Comparison of ENCODE assay signal across 11 mouse cellular contexts in the genomic region with DNA sequence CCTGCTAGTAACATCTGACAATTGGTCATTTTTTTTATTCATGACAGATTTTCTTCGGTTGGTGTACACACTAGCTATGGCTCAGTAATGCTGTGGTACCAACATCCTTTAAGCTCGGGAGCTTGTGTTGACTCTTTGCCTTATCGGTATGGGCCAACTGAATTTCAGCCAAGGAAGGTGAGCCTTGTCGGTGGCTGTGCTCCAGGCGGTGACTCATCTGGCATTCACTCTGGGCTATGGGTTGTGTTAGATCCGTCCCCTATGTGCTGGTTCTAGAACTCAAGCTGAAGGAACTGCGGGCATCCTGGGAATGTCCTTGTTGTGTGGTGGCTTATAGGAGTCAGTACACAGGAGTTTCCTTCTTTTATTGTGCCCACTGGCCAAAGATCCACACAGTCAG. TPM values are rescaled to one million over a fixed set of nuclear protein-coding genes. Genes with fewer than 3 reads are reported as not detected.
DNase-seq lines count a peak whose midpoint lies in the region; ATAC-seq lines count a peak whose summit lies in the region.
"Had no signal": no experiment of that assay in that cellular context is flagged by ENCODE, and none has a peak within 500 bp of the region (broad histone marks: within the 10 kb centered on the region; RNA-seq: fewer than 3 reads in every experiment).

No protein-coding gene starts in this region.

- no peaks in the 10 kb centered on the region for H3K27me3 ChIP-seq in forebrain, embryonic 13.5 days
- H3K27me3 ChIP-seq: limb, embryonic 13.5 days had no signal

- H3K4me2 ChIP-seq in forebrain, embryonic 13.5 days: no peak overlapping the region
- H3K4me2 ChIP-seq: limb, embryonic 13.5 days had no signal

- no peaks in the 10 kb centered on the region for H3K9me3 ChIP-seq in forebrain, embryonic 13.5 days (replicated peaks)
- H3K9me3 ChIP-seq: limb, embryonic 13.5 days had no signal

- H3K27ac ChIP-seq in forebrain, embryonic 13.5 days: no peak overlapping the region
- H3K27ac ChIP-seq: limb, embryonic 13.5 days had no signal

- peak; percentile 10 to 27 for DNase-seq in lung, adult 18-20 months
- DNase-seq in lung, postnatal 10 days: no peak
- DNase-seq in adrenal gland, adult 18-20 months (ENCODE audit: low spot score in 2 of 2): peak; percentile 21 to 29
- peak; percentile 94 to 95 for DNase-seq in cerebellum, adult 18-20 months
- DNase-seq in heart, postnatal 36 days: peak; percentile 42 to 53
- no peak for DNase-seq in retina, postnatal 1 day

- H3K9ac ChIP-seq in forebrain, embryonic 13.5 days: no peak overlapping the region
- H3K9ac ChIP-seq: limb, embryonic 13.5 days had no signal

- 89% methylated on average over 7 of the region's 7 CpGs for WGBS in forebrain, embryonic 13.5 days

- no peaks in the 10 kb centered on the region for H3K4me1 ChIP-seq in forebrain, embryonic 13.5 days
- H3K4me1 ChIP-seq: limb, embryonic 13.5 days had no signal

- H3K36me3 ChIP-seq in forebrain, embryonic 13.5 days (ENCODE audit: poor library complexity, severe bottlenecking): no peaks in the 10 kb centered on the region
- H3K36me3 ChIP-seq: limb, embryonic 13.5 days had no signal

- ATAC-seq in forebrain, embryonic 13.5 days: no peak
- ATAC-seq in megakaryocyte, adult 5-6 weeks (ENCODE audit: poor library complexity, severe bottlenecking): no peak

- H3K4me3 ChIP-seq in forebrain, embryonic 13.5 days: no peak overlapping the region
- H3K4me3 ChIP-seq: limb, embryonic 13.5 days; myocyte had no signal

- intact Hi-C loops in heart, postnatal 36 days (cut with DNase I): no loop called here

RNA-seq across cellular contexts. Expression of a gene that starts 14.3 kb away (rescaled TPM):
- total RNA-seq in adrenal gland, adult 18-20 months (2021): under 1 TPM; 0.54 to 0.56 TPM
- under 1 TPM in 1 of 2 experiments, not detected in 1; 0.28 TPM for total RNA-seq in heart, postnatal 36 days (2021)
- 24.8 and 26.3 TPM in 2 replicates for polyA plus RNA-seq in forebrain, embryonic 13.5 days (2015; fragmentation: Nextera tagmentation; extraction: Ambion mirVana)
- not detected in 2 replicates for total RNA-seq in megakaryocyte, adult 5-6 weeks (2015)
- total RNA-seq in megakaryocyte, adult 5-6 weeks (2017): not detected in 2 replicates
- total RNA-seq: granulocyte monocyte progenitor cell, adult 5-6 weeks had no signal
- polyA plus RNA-seq: myocyte had no signal

Comparison
In these comparisons a context has a peak if more than half of its experiments do, and no peak if none do; other contexts are left out.
1. DNase-seq: peak in lung, adult 18-20 months (2 of 2), adrenal gland, adult 18-20 months (2 of 2), cerebellum, adult 18-20 months (2 of 2) and heart, postnatal 36 days (2 of 2); none in lung, postnatal 10 days (single experiment) and retina, postnatal 1 day (single experiment).